Mouse (Mus musculus) MEL (cell line): ENCODE data around the gene Chd5. TPM values are rescaled to one million over a fixed set of nuclear protein-coding genes. Genes with fewer than 3 reads are reported as not detected.

Source experiments
- DNase-seq: peaks from one replicate; pipeline ENCODE4 v3.0.0; 2011; ENCODE audit warnings: low read depth, low spot score
- H3K27ac ChIP-seq: 2 replicates; pipeline ENCODE4 v1.5.1; 2012; ENCODE audit warnings: low read depth, mild to moderate bottlenecking, control low read depth, low read length, moderate library complexity; ENCODE audit not compliant: control insufficient read depth
- H3K27me3 ChIP-seq, 2 experiments: fragments of 150-350 bp in 1 of 2; sonication (generic) in 1 of 2; 2 replicates each; pipeline ENCODE4 v1.6.1; 2012; ENCODE audit warnings: low read length in 2 of 2, mild to moderate bottlenecking in 2 of 2, improper control_type of control experiment in 1 of 2, moderate library complexity in 1 of 2; ENCODE audit not compliant: insufficient read depth in 2 of 2, control insufficient read depth in 1 of 2
- H3K36me3 ChIP-seq, 2 experiments: 2 replicates each; pipeline ENCODE4 v1.6.1; 2012 to 2014; ENCODE audit warnings: low read length in 2 of 2, improper control_type of control experiment in 1 of 2, inconsistent platforms in 1 of 2, mild to moderate bottlenecking in 1 of 2; ENCODE audit not compliant: insufficient read depth in 2 of 2, control insufficient read depth in 1 of 2
- H3K4me1 ChIP-seq, 2 experiments: fragments of 150-350 bp in 1 of 2; sonication (generic) in 1 of 2; 2 replicates each; pipeline ENCODE4 v1.6.1; 2012; ENCODE audit warnings: low read length in 2 of 2, improper control_type of control experiment in 1 of 2, mild to moderate bottlenecking in 1 of 2; ENCODE audit not compliant: insufficient read depth in 2 of 2, control insufficient read depth in 1 of 2
- H3K4me3 ChIP-seq, 2 experiments: fragments of 150-350 bp in 1 of 2; sonication (generic) in 1 of 2; 2 replicates each; pipeline ENCODE4 v1.5.1; 2012; ENCODE audit warnings: low read depth in 2 of 2, low read length in 2 of 2, mild to moderate bottlenecking in 2 of 2, moderate library complexity in 2 of 2, control low read depth in 1 of 2, improper control_type of control experiment in 1 of 2; ENCODE audit not compliant: control insufficient read depth in 1 of 2, insufficient read depth in 1 of 2
- H3K79me2 ChIP-seq: 2 replicates; pipeline ENCODE4 v1.6.1; 2012; ENCODE audit warnings: mild to moderate bottlenecking, low read length, moderate library complexity; ENCODE audit not compliant: control insufficient read depth, poor library complexity, insufficient read depth
- H3K9ac ChIP-seq: 2 replicates; pipeline ENCODE4 v1.6.1; 2012; ENCODE audit warnings: low read depth, mild to moderate bottlenecking, control low read depth, low read length, moderate library complexity; ENCODE audit not compliant: control insufficient read depth, poor library complexity, severe bottlenecking
- H3K9me3 ChIP-seq: fragments of 150-350 bp; sonication (generic); replicated peaks from 2 replicates; pipeline ENCODE4 v1.6.1; 2012; ENCODE audit warnings: mild to moderate bottlenecking, low read length, improper control_type of control experiment, moderate library complexity; ENCODE audit not compliant: insufficient read depth
- ETS1 ChIP-seq: IDR thresholded peaks from 2 replicates; pipeline ENCODE4 v1.6.1; 2012; ENCODE audit warnings: low read depth, mild to moderate bottlenecking, inconsistent platforms, low read length, improper control_type of control experiment, moderate library complexity
- GATA1 ChIP-seq: IDR thresholded peaks from 2 replicates; pipeline ENCODE4 v1.6.1; 2011; ENCODE audit warnings: low read depth, low read length, improper control_type of control experiment
- KAT2A ChIP-seq: conservative IDR thresholded peaks from 2 replicates; pipeline ENCODE4 v1.6.1; 2012; ENCODE audit warnings: low read depth, low read length, improper control_type of control experiment, inconsistent platforms
- MAFK ChIP-seq: IDR thresholded peaks from 2 replicates; pipeline ENCODE4 v1.6.1; 2011; ENCODE audit warnings: low read depth, mild to moderate bottlenecking, low read length, improper control_type of control experiment, borderline replicate concordance
- MAZ ChIP-seq: IDR thresholded peaks from 2 replicates; pipeline ENCODE4 v1.6.1; 2012; ENCODE audit warnings: low read depth, mild to moderate bottlenecking, inconsistent platforms, low read length, improper control_type of control experiment
- MXI1 ChIP-seq: IDR thresholded peaks from 2 replicates; pipeline ENCODE4 v1.6.1; 2011; ENCODE audit warnings: mild to moderate bottlenecking, low read depth, low read length, improper control_type of control experiment
- MYB ChIP-seq: IDR thresholded peaks from 2 replicates; pipeline ENCODE4 v1.6.1; 2011; ENCODE audit warnings: mild to moderate bottlenecking, low read depth, low read length, improper control_type of control experiment
- MYC ChIP-seq: IDR thresholded peaks from 2 replicates; pipeline ENCODE4 v1.6.1; 2011; ENCODE audit warnings: low read depth, mild to moderate bottlenecking, low read length, improper control_type of control experiment, moderate library complexity
- NELFE ChIP-seq: IDR thresholded peaks from 2 replicates; pipeline ENCODE4 v1.6.1; 2011; ENCODE audit warnings: low read depth, low read length, improper control_type of control experiment
- NRF1 ChIP-seq: IDR thresholded peaks from 2 replicates; pipeline ENCODE4 v1.6.1; 2014; ENCODE audit warnings: low read depth, mild to moderate bottlenecking, inconsistent platforms, low read length, improper control_type of control experiment, moderate library complexity; ENCODE audit not compliant: poor library complexity, insufficient read depth, severe bottlenecking
- USF1 ChIP-seq: IDR thresholded peaks from 2 replicates; pipeline ENCODE4 v1.6.1; 2014; ENCODE audit warnings: low read depth, mild to moderate bottlenecking, inconsistent platforms, low read length, improper control_type of control experiment, moderate library complexity
- ZC3H11A ChIP-seq: IDR thresholded peaks from 2 replicates; pipeline ENCODE4 v1.6.1; 2012; ENCODE audit warnings: low read depth, mild to moderate bottlenecking, inconsistent platforms, low read length, improper control_type of control experiment
- ZKSCAN1 ChIP-seq: IDR thresholded peaks from 2 replicates; pipeline ENCODE4 v1.6.1; 2012; ENCODE audit warnings: low read depth, mild to moderate bottlenecking, inconsistent platforms, low read length, improper control_type of control experiment, moderate library complexity
- polyA plus RNA-seq, 2 experiments: library from polyadenylated mRNA; stranded (reverse) in 1 of 2; unstranded in 1 of 2; fragments of >175 nt in 1 of 2; fragments of >200 nt in 1 of 2; gene quantifications; 2 replicates each; pipeline versions ENCODE4 v1.2.1 to v1.2.4; 2012; ENCODE audit warnings: low replicate concordance in 2 of 2, low read depth in 1 of 2; ENCODE audit not compliant: insufficient read length in 2 of 2, insufficient read depth in 1 of 2, missing spikeins in 1 of 2
- total RNA-seq: library from RNA; depleted of rRNA; stranded (reverse); fragments of 300-350 nt; gene quantifications from 2 replicates; pipeline ENCODE4 v1.2.3, GENCODE M21; 2012

The Chd5 gene
- total and polyA plus RNA-seq, 3 experiments: 0.15 to 0.91 TPM; not detected in 1

DNA sequence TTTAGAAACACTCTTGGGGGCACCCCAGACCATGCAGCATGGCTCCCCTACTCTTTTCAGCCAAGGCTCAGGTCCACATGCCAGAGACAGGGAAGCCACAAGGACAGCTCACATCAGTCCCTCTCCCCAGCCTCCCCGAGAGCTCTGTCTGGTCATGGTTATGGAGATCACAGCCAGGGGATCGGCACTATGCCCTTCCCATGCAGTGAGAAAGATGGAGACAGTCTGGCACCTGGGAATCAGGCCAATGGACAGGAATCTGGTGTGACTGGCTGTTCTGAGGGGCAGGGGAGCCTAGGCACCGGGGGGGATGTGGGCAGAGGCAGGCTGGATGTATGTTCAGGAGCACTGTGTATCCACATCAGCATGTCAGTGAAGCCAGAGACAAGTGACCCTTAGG is 60.5 kb downstream of the Chd5 start (continued):
- TF ChIP-seq ZKSCAN1: no peak
- TF ChIP-seq KAT2A: no peak
- TF ChIP-seq MYB: no peak
- TF ChIP-seq, all 39 proteins: peak for 0

DNA sequence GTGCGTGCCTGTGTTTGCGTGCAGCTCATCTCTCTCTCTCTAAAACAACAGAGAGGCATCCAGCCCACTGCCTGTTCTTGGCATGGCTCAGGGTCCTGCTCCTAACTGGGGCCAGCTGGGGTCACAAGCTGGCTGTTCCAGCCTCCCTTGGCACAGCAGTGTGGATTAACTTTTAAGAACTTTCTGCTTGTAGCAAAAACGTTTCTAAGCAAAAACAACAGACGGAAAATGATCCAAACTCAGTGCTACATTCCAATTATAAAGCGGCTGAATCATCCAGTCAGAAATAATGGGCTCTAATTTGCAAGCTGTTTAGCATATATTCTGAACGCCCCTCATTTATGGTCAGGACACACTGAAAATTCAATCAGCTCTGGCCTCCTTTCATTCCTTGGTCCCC is 66.7 kb downstream of the Chd5 start:
- no peaks in the 10 kb centered on the region for H3K27me3 ChIP-seq
- DNase-seq: no peak
- H3K79me2 ChIP-seq: no peaks in the 10 kb centered on the region
- no peaks in the 10 kb centered on the region for H3K4me1 ChIP-seq
- H3K9ac ChIP-seq: no peak overlapping the region
- H3K4me3 ChIP-seq: no peak overlapping the region
- no peak overlapping the region for H3K27ac ChIP-seq
- H3K9me3 ChIP-seq: no peaks in the 10 kb centered on the region
- no peaks in the 10 kb centered on the region; a peak in 1 of 4 replicates for H3K36me3 ChIP-seq
- TF ChIP-seq ETS1 (no peak), MYC (no peak), KAT2A (no peak), NRF1 (no peak)

- H3K9me3 ChIP-seq: no peaks in the 10 kb centered on the region
- no peak overlapping the region for H3K4me3 ChIP-seq
- H3K27me3 ChIP-seq: no peaks in the 10 kb centered on the region
- DNase-seq: no peak
- no peak overlapping the region for H3K27ac ChIP-seq
- no peak for TF ChIP-seq GATA1
- no peak for TF ChIP-seq MYB
- no peak for TF ChIP-seq NRF1
- no peak for TF ChIP-seq ZC3H11A
- no peak for TF ChIP-seq NELFE
- TF ChIP-seq USF1: no peak
- TF ChIP-seq MXI1: no peak
- no peak for TF ChIP-seq MAFK
- TF ChIP-seq MAZ: no peak
- no peak for TF ChIP-seq ETS1
- no peak overlapping the region for H3K9ac ChIP-seq
- H3K4me1 ChIP-seq: no peaks in the 10 kb centered on the region
- H3K79me2 ChIP-seq: no peaks in the 10 kb centered on the region
- H3K36me3 ChIP-seq: no peaks in the 10 kb centered on the region; a peak in 1 of 4 replicates
Observed at GRCm38 (mm10) chr4:152405671-152406201, 67.3 kb downstream of the Chd5 start.
